Mouse (Mus musculus) MEL (cell line): ENCODE measurements around the gene Snrpd3. TPM values are rescaled to one million over a fixed set of nuclear protein-coding genes. Genes with fewer than 3 reads are reported as not detected.

Source experiments
- DNase-seq: peaks from one replicate; pipeline ENCODE4 v3.0.0; 2011; ENCODE audit warnings: low read depth, low spot score
- H3K27ac ChIP-seq: 2 replicates; pipeline ENCODE4 v1.5.1; 2012; ENCODE audit warnings: low read depth, mild to moderate bottlenecking, control low read depth, low read length, moderate library complexity; ENCODE audit not compliant: control insufficient read depth
- H3K27me3 ChIP-seq, 2 experiments: fragments of 150-350 bp in 1 of 2; sonication (generic) in 1 of 2; 2 replicates each; pipeline ENCODE4 v1.6.1; 2012; ENCODE audit warnings: low read length in 2 of 2, mild to moderate bottlenecking in 2 of 2, improper control_type of control experiment in 1 of 2, moderate library complexity in 1 of 2; ENCODE audit not compliant: insufficient read depth in 2 of 2, control insufficient read depth in 1 of 2
- H3K36me3 ChIP-seq, 2 experiments: 2 replicates each; pipeline ENCODE4 v1.6.1; 2012 to 2014; ENCODE audit warnings: low read length in 2 of 2, improper control_type of control experiment in 1 of 2, inconsistent platforms in 1 of 2, mild to moderate bottlenecking in 1 of 2; ENCODE audit not compliant: insufficient read depth in 2 of 2, control insufficient read depth in 1 of 2
- H3K4me1 ChIP-seq, 2 experiments: fragments of 150-350 bp in 1 of 2; sonication (generic) in 1 of 2; 2 replicates each; pipeline ENCODE4 v1.6.1; 2012; ENCODE audit warnings: low read length in 2 of 2, improper control_type of control experiment in 1 of 2, mild to moderate bottlenecking in 1 of 2; ENCODE audit not compliant: insufficient read depth in 2 of 2, control insufficient read depth in 1 of 2
- H3K4me3 ChIP-seq, 2 experiments: fragments of 150-350 bp in 1 of 2; sonication (generic) in 1 of 2; 2 replicates each; pipeline ENCODE4 v1.5.1; 2012; ENCODE audit warnings: low read depth in 2 of 2, low read length in 2 of 2, mild to moderate bottlenecking in 2 of 2, moderate library complexity in 2 of 2, control low read depth in 1 of 2, improper control_type of control experiment in 1 of 2; ENCODE audit not compliant: control insufficient read depth in 1 of 2, insufficient read depth in 1 of 2
- H3K79me2 ChIP-seq: 2 replicates; pipeline ENCODE4 v1.6.1; 2012; ENCODE audit warnings: mild to moderate bottlenecking, low read length, moderate library complexity; ENCODE audit not compliant: control insufficient read depth, poor library complexity, insufficient read depth
- H3K9ac ChIP-seq: 2 replicates; pipeline ENCODE4 v1.6.1; 2012; ENCODE audit warnings: low read depth, mild to moderate bottlenecking, control low read depth, low read length, moderate library complexity; ENCODE audit not compliant: control insufficient read depth, poor library complexity, severe bottlenecking
- H3K9me3 ChIP-seq: fragments of 150-350 bp; sonication (generic); replicated peaks from 2 replicates; pipeline ENCODE4 v1.6.1; 2012; ENCODE audit warnings: mild to moderate bottlenecking, low read length, improper control_type of control experiment, moderate library complexity; ENCODE audit not compliant: insufficient read depth
- BHLHE40 ChIP-seq: IDR thresholded peaks from 2 replicates; pipeline ENCODE4 v1.6.1; 2012; ENCODE audit warnings: low read depth, mild to moderate bottlenecking, inconsistent platforms, low read length, improper control_type of control experiment, borderline replicate concordance
- CHD2 ChIP-seq: IDR thresholded peaks from 2 replicates; pipeline ENCODE4 v1.6.1; 2011; ENCODE audit warnings: low read length, improper control_type of control experiment
- CTCF ChIP-seq, 3 experiments: IDR thresholded peaks in 2 of 3; conservative IDR thresholded peaks in 1 of 3; 2 replicates each; pipeline ENCODE4 v1.5.1; 2011 to 2012; ENCODE audit warnings: low read length in 3 of 3, low read depth in 2 of 3, mild to moderate bottlenecking in 2 of 3, improper control_type of control experiment in 1 of 3, inconsistent platforms in 1 of 3, mixed read lengths in 1 of 3, moderate library complexity in 1 of 3; ENCODE audit not compliant: control insufficient read depth in 1 of 3, insufficient read depth in 1 of 3, poor library complexity in 1 of 3, severe bottlenecking in 1 of 3
- E2F4 ChIP-seq: IDR thresholded peaks from 2 replicates; pipeline ENCODE4 v1.6.1; 2011; ENCODE audit warnings: low read depth, low read length, improper control_type of control experiment, borderline replicate concordance
- ELF1 ChIP-seq: IDR thresholded peaks from 2 replicates; pipeline ENCODE4 v1.6.1; 2014; ENCODE audit warnings: low read depth, mild to moderate bottlenecking, inconsistent platforms, low read length, improper control_type of control experiment, moderate library complexity
- EP300 ChIP-seq, 2 experiments: IDR thresholded peaks; 2 replicates each; pipeline ENCODE4 v1.6.1; 2011; ENCODE audit warnings: improper control_type of control experiment in 2 of 2, low read length in 2 of 2, low read depth in 1 of 2, mild to moderate bottlenecking in 1 of 2
- HCFC1 ChIP-seq: IDR thresholded peaks from 2 replicates; pipeline ENCODE4 v1.6.1; 2012; ENCODE audit warnings: low read depth, mild to moderate bottlenecking, inconsistent platforms, low read length, improper control_type of control experiment, moderate library complexity
- JUND ChIP-seq: IDR thresholded peaks from 2 replicates; pipeline ENCODE4 v1.6.1; 2011; ENCODE audit warnings: low read depth, mild to moderate bottlenecking, improper control_type of control experiment, low read length
- KAT2A ChIP-seq: conservative IDR thresholded peaks from 2 replicates; pipeline ENCODE4 v1.6.1; 2012; ENCODE audit warnings: low read depth, low read length, improper control_type of control experiment, inconsistent platforms
- MAFK ChIP-seq: IDR thresholded peaks from 2 replicates; pipeline ENCODE4 v1.6.1; 2011; ENCODE audit warnings: low read depth, mild to moderate bottlenecking, low read length, improper control_type of control experiment, borderline replicate concordance
- MAZ ChIP-seq: IDR thresholded peaks from 2 replicates; pipeline ENCODE4 v1.6.1; 2012; ENCODE audit warnings: low read depth, mild to moderate bottlenecking, inconsistent platforms, low read length, improper control_type of control experiment
- MYC ChIP-seq: IDR thresholded peaks from 2 replicates; pipeline ENCODE4 v1.6.1; 2011; ENCODE audit warnings: low read depth, mild to moderate bottlenecking, low read length, improper control_type of control experiment, moderate library complexity
- NELFE ChIP-seq: IDR thresholded peaks from 2 replicates; pipeline ENCODE4 v1.6.1; 2011; ENCODE audit warnings: low read depth, low read length, improper control_type of control experiment
- NRF1 ChIP-seq: IDR thresholded peaks from 2 replicates; pipeline ENCODE4 v1.6.1; 2014; ENCODE audit warnings: low read depth, mild to moderate bottlenecking, inconsistent platforms, low read length, improper control_type of control experiment, moderate library complexity; ENCODE audit not compliant: poor library complexity, insufficient read depth, severe bottlenecking
- POLR2AphosphoS2 ChIP-seq: IDR thresholded peaks from 2 replicates; pipeline ENCODE4 v1.6.1; 2011; ENCODE audit warnings: low read length, improper control_type of control experiment
- POLR2AphosphoS5 ChIP-seq: IDR thresholded peaks from 2 replicates; pipeline ENCODE4 v1.6.1; 2012; ENCODE audit warnings: low read depth, borderline replicate concordance, mild to moderate bottlenecking, inconsistent platforms, low read length, moderate library complexity, mixed read lengths
- RCOR1 ChIP-seq: IDR thresholded peaks from 2 replicates; pipeline ENCODE4 v1.6.1; 2012; ENCODE audit warnings: low read depth, mild to moderate bottlenecking, inconsistent platforms, low read length, improper control_type of control experiment
- TBP ChIP-seq: IDR thresholded peaks from 2 replicates; pipeline ENCODE4 v1.8.0; 2011; ENCODE audit warnings: low read depth, low read length, improper control_type of control experiment
- USF1 ChIP-seq: IDR thresholded peaks from 2 replicates; pipeline ENCODE4 v1.6.1; 2014; ENCODE audit warnings: low read depth, mild to moderate bottlenecking, inconsistent platforms, low read length, improper control_type of control experiment, moderate library complexity
- USF2 ChIP-seq, 2 experiments: IDR thresholded peaks; 2 replicates each; pipeline ENCODE4 v1.6.1; 2011 to 2012; ENCODE audit warnings: improper control_type of control experiment in 2 of 2, low read length in 2 of 2, borderline replicate concordance in 1 of 2, inconsistent platforms in 1 of 2, low read depth in 1 of 2, mild to moderate bottlenecking in 1 of 2; ENCODE audit not compliant: insufficient read depth in 1 of 2
- ZC3H11A ChIP-seq: IDR thresholded peaks from 2 replicates; pipeline ENCODE4 v1.6.1; 2012; ENCODE audit warnings: low read depth, mild to moderate bottlenecking, inconsistent platforms, low read length, improper control_type of control experiment
- ZKSCAN1 ChIP-seq: IDR thresholded peaks from 2 replicates; pipeline ENCODE4 v1.6.1; 2012; ENCODE audit warnings: low read depth, mild to moderate bottlenecking, inconsistent platforms, low read length, improper control_type of control experiment, moderate library complexity
- ZNF384 ChIP-seq: IDR thresholded peaks from 2 replicates; pipeline ENCODE4 v1.6.1; 2012; ENCODE audit warnings: low read depth, mild to moderate bottlenecking, inconsistent platforms, low read length, improper control_type of control experiment
- polyA plus RNA-seq, 2 experiments: library from polyadenylated mRNA; stranded (reverse) in 1 of 2; unstranded in 1 of 2; fragments of >175 nt in 1 of 2; fragments of >200 nt in 1 of 2; gene quantifications; 2 replicates each; pipeline versions ENCODE4 v1.2.1 to v1.2.4; 2012; ENCODE audit warnings: low replicate concordance in 2 of 2, low read depth in 1 of 2; ENCODE audit not compliant: insufficient read length in 2 of 2, insufficient read depth in 1 of 2, missing spikeins in 1 of 2
- total RNA-seq: library from RNA; depleted of rRNA; stranded (reverse); fragments of 300-350 nt; gene quantifications from 2 replicates; pipeline ENCODE4 v1.2.3, GENCODE M21; 2012

Gene Snrpd3
- total and polyA plus RNA-seq, 3 experiments: 155 to 643 TPM; not detected in 1

DNA sequence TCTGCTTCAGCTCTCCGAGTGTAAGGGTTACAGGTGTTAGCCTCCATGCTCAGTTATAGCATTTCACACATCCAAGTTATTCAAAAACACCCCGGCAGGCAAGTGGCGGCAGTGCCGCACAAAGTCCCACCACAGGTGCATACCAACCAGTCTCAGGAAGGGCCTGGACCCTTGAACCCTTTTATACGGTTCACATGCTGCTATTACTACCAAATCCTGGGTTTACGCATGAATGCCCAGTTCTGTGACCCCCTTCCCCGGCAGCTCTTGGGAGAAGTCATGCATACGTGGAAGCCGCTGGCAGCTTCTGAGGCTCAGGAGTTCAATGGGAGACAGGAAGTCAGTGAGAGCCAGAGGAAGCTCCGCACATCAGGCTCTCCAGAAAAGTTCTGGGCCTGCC, 55.8 kb downstream of the Snrpd3 start:
- Histone ChIP-seq H3K4me1 (peaks cover 0 to 10% of the 10 kb centered on the region in 2 experiments; a peak in 2 of 4 replicates), H3K36me3 (peaks cover 0 to 8% of the 10 kb centered on the region in 2 experiments; a peak in 1 of 4 replicates), H3K9ac (no peak overlapping the region), H3K9me3 (no peaks in the 10 kb centered on the region), H3K27ac (no peak overlapping the region), H3K27me3 (peaks cover 6 to 8% of the 10 kb centered on the region in 2 experiments; a peak in 2 of 4 replicates), H3K79me2 (no peaks in the 10 kb centered on the region), H3K4me3 (no peak overlapping the region)
- DNase-seq: no peak
- TF ChIP-seq MAFK (no peak), BHLHE40 (no peak), JUND (no peak), POLR2AphosphoS2 (no peak), POLR2AphosphoS5 (no peak), USF2 (IDR thresholded peaks at IDR 0.05; ENCODE audit: borderline replicate concordance in 1 of 2, insufficient read depth in 1 of 2, low read depth in 1 of 2, low read length in 2 of 2) (no peak), USF1 (no peak), ZNF384 (no peak), MAZ (no peak), CHD2 (no peak), ELF1 (no peak), CTCF (IDR thresholded peaks at IDR 0.05 in 2 of 3, conservative IDR thresholded peaks at IDR 0.05 in 1 of 3; ENCODE audit: control insufficient read depth in 1 of 3, insufficient read depth in 1 of 3, low read depth in 2 of 3, low read length in 3 of 3, poor library complexity in 1 of 3, severe bottlenecking in 1 of 3) (no peak), KAT2A (no peak), MYC (no peak)

DNA sequence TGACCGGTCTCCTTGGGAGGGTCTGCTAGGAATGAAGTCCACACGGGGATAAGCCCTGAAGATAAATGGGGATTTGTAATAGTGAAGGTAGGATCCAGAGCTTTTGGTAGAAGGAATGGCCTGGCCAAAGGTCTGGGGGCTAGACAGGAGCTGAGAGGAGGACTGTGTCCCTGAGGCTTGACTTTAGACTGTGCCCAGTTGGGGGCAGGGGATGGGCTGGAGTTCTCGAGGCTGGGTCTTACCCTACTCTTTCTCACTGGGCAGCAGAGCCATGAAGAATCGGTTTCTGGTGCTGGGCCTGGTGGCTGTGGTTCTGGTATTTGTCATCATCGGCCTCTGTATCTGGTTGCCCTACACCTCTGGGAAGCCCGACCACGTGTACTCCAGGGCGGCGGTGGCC, 56.6 kb downstream of the Snrpd3 start:
- no peak overlapping the region for H3K4me3 ChIP-seq
- H3K4me1 ChIP-seq: 0 out of 4 replicates have a peak, but pooled peaks cover 0 to 2% of the 10 kb centered on the region in 2 experiments
- peaks cover 8 to 9% of the 10 kb centered on the region in 2 experiments; a peak in 2 of 4 replicates for H3K27me3 ChIP-seq
- H3K9me3 ChIP-seq: no peaks in the 10 kb centered on the region
- TF ChIP-seq ZNF384: no peak
- no peak for TF ChIP-seq POLR2AphosphoS5
- TF ChIP-seq EP300 (IDR thresholded peaks at IDR 0.05; ENCODE audit: low read depth in 1 of 2, low read length in 2 of 2): no peak
- TF ChIP-seq USF1: no peak
- TF ChIP-seq NRF1: no peak
- TF ChIP-seq HCFC1: no peak
- no peak for TF ChIP-seq ZKSCAN1
- no peak for TF ChIP-seq NELFE
- TF ChIP-seq E2F4: no peak
- TF ChIP-seq TBP: no peak
- TF ChIP-seq KAT2A: no peak
- TF ChIP-seq POLR2AphosphoS2: no peak
- TF ChIP-seq JUND: no peak
- no peak for TF ChIP-seq MYC
- no peak for TF ChIP-seq ZC3H11A
- no peak for TF ChIP-seq CTCF (IDR thresholded peaks at IDR 0.05 in 2 of 3, conservative IDR thresholded peaks at IDR 0.05 in 1 of 3; ENCODE audit: control insufficient read depth in 1 of 3, insufficient read depth in 1 of 3, low read depth in 2 of 3, low read length in 3 of 3, poor library complexity in 1 of 3, severe bottlenecking in 1 of 3)
- TF ChIP-seq MAZ: no peak
- no peak for TF ChIP-seq RCOR1
- 0 out of 4 replicates have a peak, but pooled peaks cover 0 to 2% of the 10 kb centered on the region in 2 experiments for H3K36me3 ChIP-seq
- H3K27ac ChIP-seq: no peak overlapping the region
- H3K79me2 ChIP-seq: no peaks in the 10 kb centered on the region
- no peak overlapping the region for H3K9ac ChIP-seq
- no peak for DNase-seq
